Mouse (Mus musculus) CD4-positive, CD25-positive, alpha-beta regulatory T cell (primary cell): ENCODE measurements around the gene Olfr922. TPM values are rescaled to one million over a fixed set of nuclear protein-coding genes. Genes with fewer than 3 reads are reported as not detected.

Experiments used
- polyA plus RNA-seq: library from polyadenylated mRNA; unstranded; fragments of 100-300 nt; shearing (Covaris generic); gene quantifications from one replicate; pipeline ENCODE4 v1.2.1, GENCODE M21; 2017

The Olfr922 gene
- polyA plus RNA-seq = not detected

GRCm38 (mm10) chr9:38814314-38814713 is at the start of gene Olfr922:
Olfr922 (plus strand) TSS chr9:38814614.

DNA sequence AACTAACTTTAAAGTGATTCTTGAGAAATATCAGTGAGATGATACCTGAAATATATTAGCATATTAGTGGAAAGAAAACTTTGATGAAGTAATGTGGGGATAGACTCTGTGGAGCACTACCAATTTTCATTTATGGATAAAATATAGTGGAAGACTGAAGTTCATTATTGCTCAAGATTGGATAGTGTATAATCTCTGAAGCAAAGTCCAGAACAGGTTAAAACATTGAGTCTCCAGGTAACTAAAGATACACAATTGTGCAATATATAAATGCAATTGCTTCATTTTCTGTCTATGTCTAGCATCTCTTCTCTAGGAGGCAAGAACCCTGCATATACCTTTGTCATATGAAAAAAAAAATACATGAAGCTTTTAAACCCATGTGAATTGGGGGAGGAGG is 41.6 kb upstream of the Olfr922 start, which contains the start of gene Olfr921:
Gene Olfr921, plus strand, starts transcription at position 301 of the 400 bp plus-strand sequence.

GRCm38 (mm10) chr9:38826245-38826644 is 11.8 kb downstream of the Olfr922 start, which contains the start of gene Olfr923:
Olfr923 (plus strand) TSS chr9:38826545.

GRCm38 (mm10) chr9:38844149-38844548 is 29.7 kb downstream of the Olfr922 start, which contains the start of gene Olfr924:
Olfr924 (plus strand) TSS chr9:38844449.

DNA sequence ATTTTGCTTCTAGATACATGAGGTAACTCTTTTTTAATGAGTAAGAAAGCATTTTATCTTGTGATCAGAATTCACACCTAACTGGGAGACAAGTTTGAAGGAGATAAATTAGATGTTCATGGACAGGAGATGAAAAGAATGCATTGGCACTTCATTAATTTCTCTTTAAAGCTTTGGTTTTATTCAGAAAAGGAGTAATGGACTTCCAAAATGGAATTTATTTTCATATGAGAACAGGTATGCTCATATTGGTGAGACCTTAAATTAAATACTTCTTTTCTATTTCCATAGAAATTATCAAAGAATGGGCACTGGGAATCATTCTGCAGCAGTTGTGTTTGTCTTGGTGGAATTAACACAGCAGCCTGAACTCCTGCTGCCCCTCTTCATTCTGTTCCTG is 40.3 kb downstream of the Olfr922 start, which contains the start of gene Olfr26:
Gene Olfr26, plus strand, starts transcription at position 301 of the 400 bp plus-strand sequence.

Other genes starting within 250 kb of the Olfr922 start
- 0.08 TPM for gene Olfr912, start 234.4 kb upstream of the Olfr922 start, polyA plus RNA-seq
- not detected for gene Olfr913, start 221.9 kb upstream of the Olfr922 start, polyA plus RNA-seq
- gene Olfr914, start 209.5 kb upstream of the Olfr922 start, polyA plus RNA-seq = not detected
- gene Olfr916, start 154.7 kb upstream of the Olfr922 start, polyA plus RNA-seq = 0.08 TPM
- not detected for gene Olfr917, start 148.8 kb upstream of the Olfr922 start, polyA plus RNA-seq
- gene Olfr918, start 140.0 kb upstream of the Olfr922 start, polyA plus RNA-seq = not detected
- not detected for gene Olfr919, start 110.9 kb upstream of the Olfr922 start, polyA plus RNA-seq
- gene Vwa5a, start 96.3 kb upstream of the Olfr922 start, polyA plus RNA-seq = 40.3 TPM
- 0.10 TPM for gene Olfr920, start 62.3 kb upstream of the Olfr922 start, polyA plus RNA-seq
- gene Olfr921, start 41.5 kb upstream of the Olfr922 start, polyA plus RNA-seq = 0.06 TPM
- gene Olfr923, start 11.9 kb downstream of the Olfr922 start, polyA plus RNA-seq = 0.24 TPM
- gene Olfr924, start 29.8 kb downstream of the Olfr922 start, polyA plus RNA-seq = not detected
- not detected for gene Olfr26, start 40.4 kb downstream of the Olfr922 start, polyA plus RNA-seq
- gene Olfr926, start 62.5 kb downstream of the Olfr922 start, polyA plus RNA-seq = not detected
- gene Olfr930, start 115.2 kb downstream of the Olfr922 start, polyA plus RNA-seq = not detected
- not detected for gene Olfr933, start 157.7 kb downstream of the Olfr922 start, polyA plus RNA-seq
- not detected for gene Olfr934, start 173.7 kb downstream of the Olfr922 start, polyA plus RNA-seq
- not detected for gene Olfr935, start 185.1 kb downstream of the Olfr922 start, polyA plus RNA-seq
- not detected for gene Olfr146, start 208.8 kb downstream of the Olfr922 start, polyA plus RNA-seq